Mouse (Mus musculus) neutrophil, adult 83 days (primary cell): ENCODE results near the gene Lsamp. TPM values are rescaled to one million over a fixed set of nuclear protein-coding genes. Genes with fewer than 3 reads are reported as not detected.

ENCODE experiments used
- total RNA-seq, 2 experiments: library from RNA; stranded (reverse); gene quantifications; one replicate each; pipeline ENCODE4 v1.2.4; 2023

Lsamp gene
- total RNA-seq = under 1 TPM in 1 of 2 experiments, not detected in 1; 0.09 TPM

DNA sequence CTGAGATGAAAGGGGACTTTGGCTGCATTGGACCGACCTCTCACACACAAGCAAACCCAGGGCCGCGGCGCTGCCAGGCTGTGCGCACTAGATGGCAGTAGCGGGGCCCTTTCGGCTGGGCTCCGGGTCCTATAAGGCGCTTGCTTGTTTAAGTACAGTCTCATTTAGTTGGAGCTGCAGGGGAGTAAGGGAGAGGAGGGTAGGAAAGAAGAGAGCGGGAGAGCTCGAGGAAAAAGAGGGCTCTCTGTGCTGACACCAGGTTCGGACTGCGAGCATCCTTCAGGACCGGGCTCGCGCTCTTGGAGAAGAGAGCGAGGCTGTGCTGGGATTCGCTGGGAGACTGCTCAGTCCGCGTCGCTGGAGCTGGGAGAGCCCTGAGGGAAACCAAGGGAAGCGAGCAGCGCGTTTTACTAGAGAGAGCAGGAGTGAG is at the start of gene Lsamp:
TSS of gene Lsamp (plus strand) at position 157 of the 430 bp plus-strand sequence.

